Mouse (Mus musculus): ENCODE results near the gene Gpn3.

Gene Gpn3

GRCm38 (mm10) chr5:122371591-122372191 lies at the start of gene Gpn3:
Gene Gpn3 (plus strand): TSS chr5:122371876.
- no peak for DNase-seq

GRCm38 (mm10) chr5:122323523-122323922 lies 48.2 kb upstream of the Gpn3 start:
- DNase-seq = no peak

DNA sequence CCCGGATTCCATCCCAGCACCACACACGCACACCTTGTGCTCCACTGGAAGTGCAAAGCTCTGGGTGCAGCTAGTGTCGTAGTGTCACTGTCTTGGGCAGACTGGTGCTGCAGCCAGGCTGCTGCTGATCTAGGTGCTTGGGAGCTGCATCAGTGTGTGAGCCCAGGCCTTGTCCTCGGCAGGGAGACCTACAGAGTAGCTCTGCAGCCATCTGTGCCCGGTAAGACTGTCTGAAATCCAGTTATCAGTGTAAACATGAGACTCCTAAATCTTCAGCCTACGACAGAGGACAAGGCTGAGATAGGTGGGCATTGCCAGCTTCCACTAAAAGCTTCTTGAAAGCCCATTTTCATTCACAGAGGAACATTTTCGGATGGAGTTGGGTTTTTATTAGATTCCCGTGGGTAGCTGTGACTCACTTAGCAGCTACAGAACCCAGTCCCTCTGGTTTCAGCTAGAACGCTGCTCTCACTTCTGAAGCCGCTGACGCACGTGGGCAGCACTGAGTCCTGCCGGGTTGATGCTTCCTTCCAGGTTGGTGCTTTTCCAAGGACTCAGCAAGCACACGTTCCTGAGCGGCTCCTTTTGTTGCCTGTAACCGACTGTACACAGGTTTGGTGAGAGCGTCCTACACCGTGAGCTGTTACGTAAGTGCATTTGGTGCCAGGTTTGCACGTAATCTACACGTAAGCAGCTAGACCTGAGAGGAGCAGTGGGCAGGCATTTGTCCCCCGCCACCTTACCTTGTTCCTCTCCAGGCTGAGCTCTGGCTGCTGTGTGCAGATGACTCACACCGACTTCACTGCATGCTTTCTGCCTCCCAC lies 46.9 kb upstream of the Gpn3 start:
- no peak for DNase-seq

DNA sequence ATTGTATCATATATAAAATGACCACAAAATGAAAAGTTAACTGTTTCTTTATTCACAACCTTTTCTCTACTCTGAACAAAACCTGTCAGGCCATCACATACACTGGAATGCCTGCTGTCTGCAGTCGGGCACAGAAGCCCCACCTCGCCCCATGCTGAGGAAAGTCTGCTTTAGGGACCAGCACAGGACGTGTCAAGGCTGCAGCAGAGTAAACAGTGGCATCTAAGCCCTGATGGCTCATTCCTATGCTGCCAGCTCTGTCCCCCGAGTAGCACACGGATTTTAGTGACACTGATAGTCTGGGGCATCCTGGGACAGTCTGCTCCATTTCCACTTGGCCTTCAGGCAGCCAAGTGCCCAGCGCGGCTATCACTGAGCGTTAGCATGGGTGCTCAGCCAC lies 46.2 kb upstream of the Gpn3 start:
- DNase-seq = no peak

- no peak for DNase-seq
These were observed 44.4 kb upstream of the Gpn3 start for GRCm38 (mm10) chr5:122327283-122327682.

DNA sequence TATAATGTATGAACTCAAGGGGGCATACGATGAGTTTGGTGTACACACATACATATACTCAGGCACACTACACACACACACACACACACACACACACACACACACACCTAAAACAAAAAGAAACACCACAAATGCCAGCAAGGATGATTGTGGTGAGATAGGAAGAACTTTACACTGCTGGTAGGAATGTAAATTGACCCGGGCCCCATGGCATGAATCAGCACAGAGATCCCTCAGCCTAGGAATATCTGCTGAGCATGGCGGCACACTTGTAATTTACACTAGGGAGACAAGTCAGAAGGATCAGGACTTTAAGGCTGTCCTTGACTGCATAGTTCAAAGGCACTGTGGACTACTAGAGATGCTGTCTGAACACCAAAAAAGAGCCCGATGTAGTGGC lies 41.4 kb upstream of the Gpn3 start:
- no peak for DNase-seq

GRCm38 (mm10) chr5:122334682-122335081 lies 37.0 kb upstream of the Gpn3 start:
- no peak for DNase-seq

GRCm38 (mm10) chr5:122336554-122337294 lies 35.0 kb upstream of the Gpn3 start:
- DNase-seq = no peak

DNA sequence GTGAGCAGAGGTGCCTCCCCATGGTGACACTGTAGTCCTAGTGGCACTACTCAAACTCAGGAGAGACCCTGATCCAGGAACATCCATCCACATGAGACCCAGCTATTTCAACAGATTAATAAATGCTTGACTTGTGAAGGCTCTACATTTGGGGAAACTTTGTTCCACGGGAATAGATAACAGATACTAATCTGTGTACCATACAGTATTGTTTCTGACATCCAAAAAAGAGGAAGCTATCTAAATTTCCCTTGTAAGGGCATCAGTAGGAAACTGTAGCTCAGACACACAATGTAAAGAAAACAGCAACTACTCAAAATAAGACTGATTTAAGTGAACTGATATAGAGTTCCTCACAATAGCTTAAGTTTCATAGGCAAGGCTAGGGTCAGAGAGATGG lies 28.8 kb upstream of the Gpn3 start:
- no peak for DNase-seq

GRCm38 (mm10) chr5:122343768-122344167 lies 27.9 kb upstream of the Gpn3 start:
- no peak for DNase-seq

DNA sequence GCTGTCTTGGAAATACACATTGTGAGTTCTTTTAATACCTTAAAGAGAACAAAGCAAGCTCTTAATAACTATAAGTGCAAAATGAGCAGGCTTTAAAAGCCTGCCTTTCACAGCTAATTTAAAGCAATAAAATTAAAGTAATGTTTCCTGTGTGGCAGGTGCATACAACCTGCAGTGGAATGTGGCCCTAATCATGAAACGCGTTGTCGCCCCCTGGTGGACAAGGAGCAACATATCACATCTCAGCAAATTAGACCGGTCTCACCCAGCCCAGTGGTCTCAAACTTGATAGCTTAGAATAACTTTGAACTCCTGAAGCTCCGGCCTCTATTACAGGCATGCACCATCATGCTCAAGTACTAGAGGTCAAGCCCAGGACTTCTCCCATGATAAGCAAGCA lies 27.4 kb upstream of the Gpn3 start:
- DNase-seq = peak; percentile 83

DNA sequence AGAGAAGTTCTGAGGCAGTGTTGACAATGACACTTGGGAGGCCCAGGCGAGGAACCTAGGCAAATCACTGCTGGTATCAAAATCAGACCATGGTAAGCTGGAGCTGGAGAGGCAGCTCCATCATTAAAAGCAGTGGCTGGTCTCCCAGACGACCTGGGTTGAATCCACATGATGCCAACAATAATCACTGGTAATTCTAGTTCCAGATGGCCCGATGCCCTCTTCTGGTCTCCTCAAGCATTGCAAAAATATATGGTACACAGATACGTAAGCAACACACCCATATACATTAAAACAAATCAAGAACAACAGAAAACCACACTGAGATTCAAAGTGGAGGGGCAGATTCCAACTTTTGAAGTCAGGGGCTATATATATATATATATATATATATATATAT lies 25.9 kb upstream of the Gpn3 start:
- DNase-seq = no peak

DNA sequence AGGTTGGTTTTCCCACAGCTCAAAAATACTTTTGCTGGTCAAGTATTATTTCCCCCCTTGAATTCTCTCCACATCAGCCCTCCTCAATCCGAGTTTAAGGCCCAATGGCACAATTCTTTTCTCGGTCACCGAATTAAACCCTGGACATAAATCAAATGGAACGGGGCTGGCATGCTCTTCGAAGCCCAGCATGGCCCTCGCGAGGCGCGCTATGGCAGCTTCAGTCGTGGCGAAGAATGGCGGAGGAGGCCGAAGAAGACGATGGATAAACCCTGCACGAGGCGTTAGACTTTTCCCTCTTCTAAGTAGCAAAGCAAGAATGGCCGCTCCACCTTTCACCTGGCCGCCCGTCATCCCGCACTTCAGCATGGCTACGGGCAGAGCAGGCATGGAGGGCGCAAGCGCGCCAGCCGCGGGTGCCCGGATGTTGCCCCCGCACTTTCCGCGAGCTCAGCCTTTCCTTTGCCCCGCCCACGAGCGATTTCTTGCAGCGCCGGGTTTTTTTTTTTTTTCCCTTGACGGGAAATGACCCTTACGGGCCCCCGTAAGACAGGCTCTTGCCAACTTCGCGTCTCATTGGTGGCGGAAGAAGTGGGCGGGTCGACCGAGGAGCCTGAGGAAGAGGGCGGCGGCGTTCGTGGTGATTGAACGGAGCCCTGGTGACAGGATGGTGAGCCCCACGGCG lies 17.7 kb upstream of the Gpn3 start, which contains the start of the genes Rad9b and Vps29:
Gene Rad9b (minus strand): TSS at position 427 of the 685 bp plus-strand sequence.
Gene Vps29 (plus strand): TSS at position 563 of the 685 bp plus-strand sequence.
- DNase-seq = peak; percentile 99

DNA sequence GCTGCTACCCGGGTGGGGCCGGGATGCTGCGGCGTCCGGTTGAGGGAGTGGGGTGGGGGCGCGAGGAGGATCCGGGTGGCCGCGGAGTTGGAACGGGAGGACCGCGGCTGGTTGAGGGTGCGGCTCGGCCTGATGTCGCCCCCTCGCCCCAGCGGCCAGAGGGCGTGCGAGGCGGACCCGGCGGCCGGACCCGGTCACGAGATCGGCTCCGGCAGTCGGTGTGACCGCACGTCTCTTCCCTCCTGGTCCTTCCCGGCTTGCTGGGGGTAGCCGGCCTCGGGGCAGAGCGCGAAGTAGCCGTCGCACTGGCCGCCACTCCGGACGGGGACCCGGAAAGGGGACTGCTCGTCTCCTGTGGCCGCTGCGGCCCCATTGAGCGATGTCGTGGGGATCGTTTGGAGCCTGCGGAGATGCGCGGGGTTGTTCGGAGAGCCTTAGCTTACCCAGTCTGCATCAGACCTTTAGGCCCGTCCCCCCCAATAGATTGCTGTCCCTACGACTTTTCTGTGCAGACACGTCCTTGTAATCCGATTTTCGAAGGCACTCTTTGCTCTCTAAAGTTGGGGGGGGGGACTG lies 17.1 kb upstream of the Gpn3 start:
- DNase-seq = no peak

DNA sequence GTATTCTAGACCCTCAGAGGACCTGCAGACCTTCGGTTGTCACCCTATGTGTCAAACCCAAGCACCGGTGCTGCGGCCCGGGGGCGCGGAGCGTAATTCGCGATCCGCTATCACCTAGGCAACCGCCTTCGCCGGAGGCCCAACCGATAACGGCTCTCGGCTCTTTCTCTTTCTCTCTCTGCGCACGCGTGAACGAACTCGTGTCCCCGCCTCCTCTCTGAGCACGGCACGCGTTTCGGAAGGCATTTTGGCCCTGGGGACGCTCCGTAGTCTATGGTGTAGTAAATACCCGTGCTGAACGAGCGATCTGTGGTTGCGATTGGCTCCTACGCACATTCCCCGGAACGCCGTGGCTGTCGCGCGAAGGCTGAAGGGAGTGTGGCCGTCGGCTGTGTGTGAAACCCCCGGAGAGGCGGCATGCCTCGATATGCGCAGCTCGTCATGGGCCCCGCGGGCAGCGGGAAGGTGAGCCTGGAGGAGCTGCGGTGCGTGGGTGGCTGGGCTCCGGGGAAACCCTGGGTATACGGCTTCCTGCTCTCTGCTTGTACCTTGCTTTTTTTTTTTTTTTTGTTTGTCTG lies 605 bp downstream of the Gpn3 start, which contains the start of gene Fam216a:
Gene Fam216a (minus strand): TSS at position 173 of the 578 bp plus-strand sequence.
- DNase-seq = peak; percentile 99

DNA sequence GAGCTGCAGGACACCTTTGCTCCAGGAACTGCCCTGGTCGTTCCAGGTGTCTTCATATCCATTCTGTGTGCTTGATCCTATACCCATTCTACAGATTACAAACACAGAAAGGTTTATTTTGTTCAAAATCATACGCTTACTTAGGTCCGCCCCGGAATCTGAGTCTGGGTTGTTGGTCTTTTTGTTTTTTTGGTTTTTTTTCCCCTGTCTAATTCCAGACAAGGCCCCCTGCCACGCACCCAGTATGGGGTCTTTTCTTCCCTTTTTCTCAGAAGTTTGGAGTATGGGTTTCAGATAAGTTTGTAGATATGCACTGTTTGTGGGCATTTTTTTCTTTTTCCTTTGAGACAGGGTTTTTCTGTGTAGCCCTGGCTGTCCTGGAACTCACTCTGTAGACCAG lies 1.2 kb downstream of the Gpn3 start:
- DNase-seq = no peak

DNA sequence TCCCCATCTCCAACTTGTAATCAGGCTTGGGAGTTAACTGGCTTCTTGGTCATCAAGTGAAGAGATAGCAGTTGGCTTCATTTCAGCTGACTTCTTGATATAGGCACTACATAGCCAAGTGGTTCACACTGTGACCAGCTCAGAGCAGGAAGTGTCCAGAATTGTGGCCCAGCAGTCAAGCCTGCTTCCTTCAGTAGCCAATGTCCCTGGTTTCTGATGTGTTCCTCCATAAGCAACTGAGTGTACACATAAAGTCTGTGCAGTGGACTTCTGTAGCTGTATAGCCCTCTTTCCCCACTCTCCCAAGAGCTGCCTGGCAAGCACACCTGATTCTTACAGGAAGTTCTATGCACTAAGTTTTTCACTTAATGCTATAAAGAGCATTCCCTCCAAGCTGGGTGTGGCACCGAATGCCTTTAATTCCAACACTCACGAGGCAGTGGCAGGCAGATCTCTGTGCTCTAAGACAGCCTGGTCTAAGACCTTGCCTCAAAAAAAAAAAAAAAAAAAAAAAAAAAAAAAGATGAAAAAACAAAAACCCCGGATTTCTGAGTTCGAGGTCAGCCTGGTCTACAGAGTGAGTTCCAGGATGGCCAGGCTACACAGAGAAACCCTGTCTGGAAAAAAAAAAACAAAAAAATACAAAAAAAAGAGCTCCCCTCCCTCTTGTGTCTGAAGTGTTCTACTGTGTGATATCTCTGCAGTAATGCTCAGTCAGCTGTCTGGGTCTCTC lies 5.6 kb downstream of the Gpn3 start:
- DNase-seq = no peak

DNA sequence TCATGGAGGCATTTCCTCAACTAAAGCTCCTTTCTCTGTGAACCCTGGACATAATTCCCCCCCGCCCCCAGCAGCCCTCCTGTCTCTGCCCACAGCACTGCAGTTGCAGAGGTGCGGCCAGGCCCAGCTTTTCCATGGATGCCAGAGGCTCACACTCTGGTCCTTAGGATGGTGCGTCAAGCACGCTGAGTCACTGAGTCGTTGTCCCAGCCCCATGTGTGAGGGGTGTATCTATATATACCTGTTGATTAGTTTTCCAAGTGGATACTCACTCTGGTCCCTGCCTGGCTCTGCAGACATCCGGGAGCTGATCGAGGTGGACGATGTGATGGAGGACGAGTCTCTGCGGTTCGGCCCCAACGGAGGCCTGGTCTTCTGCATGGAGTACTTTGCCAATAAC lies 6.5 kb downstream of the Gpn3 start:
- DNase-seq = no peak

DNA sequence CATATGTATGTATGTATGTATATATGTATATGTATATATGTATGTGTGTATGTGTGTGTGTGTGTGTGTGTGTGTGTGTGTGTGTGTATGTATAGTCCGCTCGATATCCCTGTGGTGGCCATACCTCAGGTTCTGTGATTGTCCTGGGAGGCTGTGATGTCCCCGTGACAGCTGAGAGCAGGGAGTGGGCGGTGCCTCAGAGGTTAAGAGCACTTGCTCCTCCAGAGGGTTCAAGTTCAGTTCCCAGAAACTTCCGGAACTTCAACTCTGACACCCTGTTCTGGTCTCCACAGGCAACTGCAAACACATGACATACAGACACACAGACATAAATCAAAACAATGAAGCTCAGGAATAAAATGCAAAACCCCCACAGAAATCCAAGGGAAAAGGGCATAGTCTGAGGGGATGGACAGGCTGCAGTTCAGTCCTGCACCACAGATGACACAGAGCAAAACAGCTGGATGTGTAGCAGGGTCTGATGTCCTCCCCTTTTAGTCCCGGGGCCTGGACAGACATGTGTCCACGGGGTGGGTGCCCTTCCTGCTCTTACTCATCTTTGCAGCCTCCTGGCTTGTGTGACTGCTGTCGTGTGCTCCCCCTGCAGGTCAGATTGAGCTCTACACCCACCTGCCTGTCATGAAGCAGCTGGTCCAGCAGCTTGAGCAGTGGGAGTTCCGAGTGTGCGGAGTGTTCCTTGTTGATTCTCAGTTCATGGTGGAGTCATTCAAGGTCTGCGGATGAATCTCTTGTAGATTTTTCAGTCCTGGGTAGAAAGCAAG lies 7.9 kb downstream of the Gpn3 start:
- peak; percentile 74 for DNase-seq

GRCm38 (mm10) chr5:122390006-122390405 lies 18.3 kb downstream of the Gpn3 start:
- DNase-seq = no peak

- no peak for DNase-seq
These were observed 19.0 kb downstream of the Gpn3 start for GRCm38 (mm10) chr5:122390671-122391070.
